8 mouse cellular contexts compared by ENCODE assay signal in genomic region chr6:83914720-83915271, GRCm38 (mm10). TPM values are rescaled to one million over a fixed set of nuclear protein-coding genes. Genes with fewer than 3 reads are reported as not detected.
A peak's percentile ranks its signal among the peaks of the same experiment; 100 is the strongest.
DNase-seq lines count a peak whose midpoint lies in the region; ATAC-seq and TF ChIP-seq lines count a peak whose summit lies in the region.

No protein-coding gene starts in this region.

- H3K4me2 ChIP-seq in heart, embryonic 12.5 days: peak overlapping the region; percentile 77
- H3K4me2 ChIP-seq in embryonic facial prominence, embryonic 14.5 days (ENCODE audit: low read depth, low read length): peak overlapping the region; percentile 70
- peak overlapping the region; percentile 58 for H3K4me2 ChIP-seq in intestine, embryonic 15.5 days (replicated peaks)
- peak overlapping the region; percentile 55 for H3K4me2 ChIP-seq in midbrain, postnatal 0 days (ENCODE audit: low read depth, low read length, poor library complexity, severe bottlenecking)

- no peaks in the 10 kb centered on the region for H3K9me3 ChIP-seq in heart, embryonic 12.5 days (replicated peaks)
- H3K9me3 ChIP-seq in embryonic facial prominence, embryonic 14.5 days (ENCODE audit: control insufficient read depth, low read length): no peaks in the 10 kb centered on the region
- no peaks in the 10 kb centered on the region for H3K9me3 ChIP-seq in intestine, embryonic 15.5 days
- H3K9me3 ChIP-seq in midbrain, postnatal 0 days (ENCODE audit: low read length): no peaks in the 10 kb centered on the region

- peak overlapping the region; percentile 99 for H3K9ac ChIP-seq in heart, embryonic 12.5 days
- H3K9ac ChIP-seq in embryonic facial prominence, embryonic 14.5 days (ENCODE audit: low read depth, low read length): peak overlapping the region; percentile 98
- H3K9ac ChIP-seq in intestine, embryonic 15.5 days: peak overlapping the region; percentile 98
- peak overlapping the region; percentile 99 for H3K9ac ChIP-seq in midbrain, postnatal 0 days (replicated peaks; ENCODE audit: low read length, poor library complexity, severe bottlenecking)

- no peak for TF ChIP-seq CTCF in midbrain, postnatal 0 days (IDR thresholded peaks at IDR 0.05)

- no peaks in the 10 kb centered on the region for H3K4me1 ChIP-seq in heart, embryonic 12.5 days (replicated peaks)
- no peaks in the 10 kb centered on the region for H3K4me1 ChIP-seq in embryonic facial prominence, embryonic 14.5 days (ENCODE audit: control insufficient read depth, insufficient read depth, low read length)
- no peaks in the 10 kb centered on the region for H3K4me1 ChIP-seq in intestine, embryonic 15.5 days (replicated peaks)
- H3K4me1 ChIP-seq in midbrain, postnatal 0 days (ENCODE audit: insufficient read depth, low read length): no peaks in the 10 kb centered on the region

- peak; percentile 76 for ATAC-seq in heart, embryonic 12.5 days (ENCODE audit: insufficient number of reproducible peaks, low FRiP score)
- ATAC-seq in embryonic facial prominence, embryonic 14.5 days (ENCODE audit: low read depth): peak; percentile 76
- peak; percentile 82 for ATAC-seq in intestine, embryonic 15.5 days
- peak; percentile 63 for ATAC-seq in midbrain, postnatal 0 days (ENCODE audit: low FRiP score)

- H3K27ac ChIP-seq in heart, embryonic 12.5 days (ENCODE audit: poor library complexity, severe bottlenecking): peak overlapping the region; percentile 88
- peak overlapping the region; percentile 97 for H3K27ac ChIP-seq in embryonic facial prominence, embryonic 14.5 days (replicated peaks; ENCODE audit: low read depth, low read length)
- peak overlapping the region; percentile 92 for H3K27ac ChIP-seq in intestine, embryonic 15.5 days
- H3K27ac ChIP-seq in midbrain, postnatal 0 days (ENCODE audit: low read depth, low read length): peak overlapping the region; percentile 98

- no peak for DNase-seq in heart, adult 11 months
- peak; percentile 58 for DNase-seq in ES-CJ7 (ENCODE audit: low read depth, low spot score)
- peak; percentile 54 for DNase-seq in embryonic facial prominence, embryonic 14.5 days (ENCODE audit: low spot score)
- peak; percentile 65 for DNase-seq in midbrain, postnatal 0 days (ENCODE audit: low spot score)
- no peak for DNase-seq in spleen, adult 18-20 months
- DNase-seq in cerebellum, adult 18-20 months: no peak

- under 1% methylated on average over 40 of the region's 40 CpGs for WGBS in heart, embryonic 12.5 days
- WGBS in embryonic facial prominence, embryonic 14.5 days: 2% methylated on average over 33 of the region's 40 CpGs
- WGBS in intestine, embryonic 15.5 days: under 1% methylated on average over 35 of the region's 40 CpGs
- WGBS in midbrain, postnatal 0 days: under 1% methylated on average over 39 of the region's 40 CpGs

- no peaks in the 10 kb centered on the region for H3K36me3 ChIP-seq in heart, embryonic 12.5 days
- H3K36me3 ChIP-seq in embryonic facial prominence, embryonic 14.5 days (ENCODE audit: control insufficient read depth, insufficient read depth, low read length): no peaks in the 10 kb centered on the region
- H3K36me3 ChIP-seq in intestine, embryonic 15.5 days: no peaks in the 10 kb centered on the region
- H3K36me3 ChIP-seq in midbrain, postnatal 0 days (ENCODE audit: insufficient read depth, low read length): no peaks in the 10 kb centered on the region

- H3K4me3 ChIP-seq in heart, embryonic 12.5 days: peak overlapping the region; percentile 94
- H3K4me3 ChIP-seq in embryonic facial prominence, embryonic 14.5 days (ENCODE audit: low read depth, low read length): peak overlapping the region; percentile 99
- peak overlapping the region; percentile 100 for H3K4me3 ChIP-seq in intestine, embryonic 15.5 days (replicated peaks)
- peak overlapping the region; percentile 100 for H3K4me3 ChIP-seq in midbrain, postnatal 0 days (ENCODE audit: low read depth, low read length)

- no peaks in the 10 kb centered on the region for H3K27me3 ChIP-seq in heart, embryonic 12.5 days (replicated peaks)
- H3K27me3 ChIP-seq in embryonic facial prominence, embryonic 14.5 days (replicated peaks; ENCODE audit: control insufficient read depth, insufficient read depth, low read length): no peaks in the 10 kb centered on the region
- H3K27me3 ChIP-seq in intestine, embryonic 15.5 days (replicated peaks): no peaks in the 10 kb centered on the region
- no peaks in the 10 kb centered on the region for H3K27me3 ChIP-seq in midbrain, postnatal 0 days (ENCODE audit: insufficient read depth, low read length)

RNA-seq across cellular contexts. Expression of gene Zfp638, which starts 47.9 kb away (rescaled TPM):
- polyA plus RNA-seq in heart, embryonic 12.5 days (2016; fragmentation: Nextera tagmentation; extraction: Ambion mirVana): 53.2 and 56.0 TPM in 2 replicates
- 62.1 and 66.2 TPM in 2 replicates for polyA plus RNA-seq in embryonic facial prominence, embryonic 14.5 days (2014; fragmentation: Nextera tagmentation; extraction: Ambion mirVana)
- polyA plus RNA-seq in intestine, embryonic 15.5 days (2015; fragmentation: Nextera tagmentation; extraction: Ambion mirVana): 43.3 and 49.9 TPM in 2 replicates
- 107 and 123 TPM in 2 replicates for total RNA-seq in midbrain, postnatal 0 days (2014; rRNA removed)
- polyA plus RNA-seq in midbrain, postnatal 0 days (2015; fragmentation: Nextera tagmentation; extraction: Ambion mirVana): 47.0 and 53.8 TPM in 2 replicates

Comparison
In these comparisons a context has a peak if more than half of its experiments do, and no peak if none do; other contexts are left out.
1. DNase-seq: peak in ES-CJ7 (single experiment), embryonic facial prominence, embryonic 14.5 days (single experiment) and midbrain, postnatal 0 days (single experiment); none in heart, adult 11 months (single experiment), spleen, adult 18-20 months (0 of 2) and cerebellum, adult 18-20 months (0 of 2).
2. Peak in every context shown above with its lines, with median percentiles within 50 percentile points of each other: ATAC-seq, H3K27ac ChIP-seq, H3K4me2 ChIP-seq, H3K4me3 ChIP-seq and H3K9ac ChIP-seq.